Mouse (Mus musculus) heart, postnatal 10 days (tissue): ENCODE data around the gene Sbsn. TPM values are rescaled to one million over a fixed set of nuclear protein-coding genes. Genes with fewer than 3 reads are reported as not detected.
"Not testable (repeated sequence)": the region's sequence is repeated elsewhere in the genome, so short reads cannot be mapped to it uniquely, and the experiment has no call there.

Source experiments
- DNase-seq, 2 experiments: peaks; one replicate each; pipeline ENCODE4 v3.0.0; 2021
- intact Hi-C: fragments of 180-260 bp; cut with DNase I; formaldehyde crosslinking; loops from one replicate; pipeline ENCODE4 v1.15.1; 2025
- total RNA-seq, 2 experiments: library from RNA; stranded (reverse); gene quantifications; 2 replicates each; pipeline ENCODE4 v1.2.3; 2021

The Sbsn gene
- 1 to 10 TPM; 4.5 to 4.8 TPM for total RNA-seq

DNA sequence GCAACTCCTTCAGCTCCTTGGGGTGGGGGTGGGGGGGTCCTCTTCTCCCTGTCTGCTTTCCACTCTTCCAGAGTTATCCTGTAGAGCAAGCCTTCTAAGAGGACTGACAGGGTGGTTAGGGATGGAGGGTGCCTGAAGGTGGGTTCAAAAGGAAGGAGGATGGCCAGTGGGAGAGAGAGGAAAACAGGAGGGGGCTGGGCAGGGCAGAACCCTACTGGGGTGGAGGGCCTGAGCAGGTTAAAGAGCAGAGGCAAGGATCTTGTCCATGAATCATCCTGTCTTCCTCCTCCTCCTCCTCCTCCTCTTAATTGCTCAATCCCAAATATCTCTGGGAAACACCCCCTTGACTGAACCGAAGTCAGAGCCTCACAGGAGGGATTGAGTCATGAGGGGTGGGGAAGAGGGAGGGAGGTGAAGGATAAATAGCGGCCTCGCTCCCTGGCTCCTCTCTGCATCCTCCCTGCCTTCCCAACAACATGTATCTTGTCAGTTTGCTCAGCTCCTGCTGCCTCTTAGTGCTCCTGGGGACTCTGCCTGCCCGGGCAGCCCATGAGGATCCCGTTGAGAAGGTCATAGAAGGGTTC, at the start of gene Sbsn:
Gene Sbsn (plus strand): TSS at position 386 of the 584 bp plus-strand sequence.
- intact Hi-C loops, result no loop called here
- no peak for DNase-seq

DNA sequence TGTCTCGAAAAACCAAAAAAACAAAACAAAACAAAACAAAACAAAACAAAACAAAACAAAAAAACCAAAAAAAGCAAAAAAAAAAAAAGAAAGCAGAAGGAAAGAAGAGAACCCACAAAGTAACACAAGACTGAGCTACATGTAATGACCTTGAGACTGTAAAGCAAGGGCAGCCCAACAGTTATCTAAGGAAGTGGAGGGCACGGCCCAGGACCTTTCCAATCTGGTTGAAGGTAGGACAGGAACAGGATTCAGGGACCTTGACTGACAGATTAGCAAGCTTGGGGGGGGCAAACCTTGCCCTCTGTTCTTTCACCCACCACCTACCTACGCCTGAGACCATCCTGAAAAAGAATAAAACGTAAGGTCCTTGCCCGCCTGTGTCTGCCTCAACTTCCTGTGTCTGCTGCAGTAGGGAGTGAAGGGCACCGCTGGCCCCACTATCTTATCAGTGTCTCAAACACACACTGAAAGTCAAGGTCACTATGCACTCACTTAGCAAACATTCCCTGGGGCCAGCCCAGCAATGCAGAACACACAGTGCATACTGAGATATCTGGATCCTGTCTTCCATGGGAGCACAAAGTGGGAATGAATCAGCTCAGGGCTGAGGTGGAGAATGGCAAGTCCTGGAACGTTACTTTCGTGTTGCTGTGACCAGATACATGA, 44.9 kb upstream of the Sbsn start:
- intact Hi-C loops, result no loop called here
- peak; percentile 34 to 50 for DNase-seq

DNA sequence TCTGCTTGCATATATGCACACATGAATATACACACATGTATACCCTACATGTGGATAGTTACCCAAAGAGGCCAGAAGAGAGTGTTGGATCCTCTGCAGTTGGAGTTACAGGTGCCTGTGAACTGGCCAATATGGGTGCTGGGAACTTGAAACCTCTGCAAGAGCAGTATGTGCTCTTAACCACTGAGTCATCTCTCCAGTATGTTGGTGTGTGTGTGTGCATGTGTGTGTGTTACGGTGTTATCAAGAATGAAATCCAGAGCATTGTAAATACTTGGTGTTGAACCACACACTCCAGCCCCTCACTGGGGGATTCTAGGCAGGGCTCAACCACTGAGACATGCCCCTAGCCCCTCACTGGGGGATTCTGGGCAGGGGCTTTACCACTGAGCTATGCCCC, 43.8 kb upstream of the Sbsn start:
- DNase-seq, result no peak
- intact Hi-C loops, result no loop called here

DNA sequence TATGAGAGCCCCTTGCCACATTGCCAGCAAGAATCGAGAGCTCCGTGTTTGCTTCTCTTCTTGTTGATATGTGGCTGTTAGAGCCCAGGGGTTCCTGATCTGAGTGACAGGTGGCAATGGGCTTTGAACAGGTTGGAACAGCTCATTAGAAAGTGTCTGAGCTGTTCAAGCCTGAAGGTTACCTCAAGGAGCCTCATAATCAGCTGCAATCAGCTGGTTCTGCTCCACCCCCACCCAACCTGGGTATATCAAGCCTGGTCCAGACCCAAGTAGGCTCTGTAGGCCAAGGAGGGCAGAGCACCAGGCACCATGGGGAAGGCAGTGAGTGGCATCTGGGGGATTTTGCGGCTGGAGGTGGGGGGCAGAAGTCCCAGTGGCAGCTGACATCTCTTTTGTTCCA, 39.3 kb upstream of the Sbsn start, which contains the start of gene Atp4a:
Gene Atp4a (plus strand): TSS at position 268 of the 400 bp plus-strand sequence.
- DNase-seq, result no peak
- intact Hi-C loops, result no loop called here

DNA sequence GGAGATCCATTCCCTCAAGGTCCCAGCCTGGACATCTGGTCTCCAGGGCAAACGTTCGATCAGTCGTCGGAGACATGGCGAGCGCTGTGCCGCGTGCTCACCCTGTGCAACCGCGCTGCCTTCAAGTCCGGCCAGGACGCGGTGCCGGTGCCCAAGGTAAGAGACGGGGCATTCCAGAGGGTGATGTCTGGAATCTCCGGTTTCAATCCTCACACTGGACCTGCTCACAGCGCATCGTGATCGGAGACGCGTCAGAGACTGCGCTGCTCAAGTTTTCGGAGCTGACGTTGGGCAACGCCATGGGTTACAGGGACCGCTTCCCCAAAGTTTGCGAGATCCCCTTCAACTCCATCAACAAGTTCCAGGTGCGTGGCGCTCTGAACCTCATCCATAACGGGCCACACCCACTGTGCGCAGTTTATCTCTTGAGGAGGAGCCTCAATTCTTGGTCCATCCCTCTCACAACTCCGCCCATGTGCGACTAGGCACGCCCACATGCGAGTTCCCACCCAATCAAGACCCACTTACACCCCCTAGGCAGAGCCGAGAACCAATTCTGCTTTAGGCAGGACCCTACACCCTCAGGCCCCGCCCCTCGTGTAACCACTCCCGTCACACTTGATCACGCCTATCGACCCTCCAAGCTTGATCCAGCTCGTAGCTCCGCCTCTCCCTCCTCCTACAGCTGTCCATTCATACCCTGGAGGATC, 34.1 kb upstream of the Sbsn start:
- DNase-seq, result peak; percentile 40 to 51
- intact Hi-C loops, result no loop called here

DNA sequence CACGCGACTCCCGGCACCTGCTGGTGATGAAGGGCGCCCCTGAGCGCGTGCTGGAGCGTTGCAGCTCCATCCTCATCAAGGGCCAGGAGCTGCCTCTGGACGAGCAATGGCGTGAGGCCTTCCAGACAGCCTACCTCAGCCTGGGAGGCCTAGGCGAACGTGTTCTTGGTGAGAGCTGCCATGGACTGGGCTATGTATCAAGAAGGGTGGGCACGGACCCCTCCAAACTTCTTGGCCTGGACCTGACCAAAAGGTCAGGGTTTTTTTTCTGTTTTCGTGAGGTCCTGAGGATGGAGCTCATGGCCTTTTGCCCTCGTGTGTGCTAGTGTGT, 33.6 kb upstream of the Sbsn start:
- intact Hi-C loops, result no loop called here
- DNase-seq, result no peak

DNA sequence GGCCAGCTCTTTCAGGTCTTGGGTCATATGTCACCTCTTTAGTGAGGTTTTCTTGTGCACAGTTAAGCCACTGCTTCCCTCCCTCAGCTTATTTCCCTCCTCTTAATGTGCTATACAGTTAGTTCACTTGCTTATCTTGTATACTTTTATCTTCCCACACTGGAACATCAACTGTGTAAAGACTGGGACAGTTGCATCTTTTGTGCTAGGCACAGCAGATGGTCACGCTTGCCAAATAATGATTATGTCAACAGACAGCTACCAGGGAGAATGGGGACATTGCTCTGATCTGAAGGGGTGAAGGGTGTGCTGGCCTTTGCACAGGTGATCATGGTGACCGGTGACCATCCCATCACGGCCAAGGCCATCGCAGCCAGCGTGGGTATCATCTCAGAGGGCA, 31.6 kb upstream of the Sbsn start:
- intact Hi-C loops, result no loop called here
- DNase-seq, result no peak

DNA sequence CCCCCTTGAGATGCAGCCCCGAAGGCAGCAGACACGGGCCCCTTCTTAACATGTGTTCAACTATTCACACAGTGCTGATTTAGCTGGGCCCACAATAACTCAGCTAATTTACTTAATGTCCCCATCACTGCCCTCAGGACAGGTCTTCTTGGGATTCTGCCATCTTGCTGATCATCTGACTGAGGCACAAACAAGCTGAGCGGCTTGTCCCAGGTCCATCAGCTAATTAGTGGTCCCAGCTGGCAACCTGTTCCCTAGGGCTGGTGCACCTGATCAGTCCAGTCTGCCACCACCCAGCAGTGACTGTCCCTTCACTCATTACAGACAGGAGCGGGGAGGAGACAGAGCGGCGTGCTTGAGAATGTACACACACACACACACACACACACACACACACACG, 30.0 kb upstream of the Sbsn start:
- DNase-seq, result no peak
- intact Hi-C loops, result no loop called here

DNA sequence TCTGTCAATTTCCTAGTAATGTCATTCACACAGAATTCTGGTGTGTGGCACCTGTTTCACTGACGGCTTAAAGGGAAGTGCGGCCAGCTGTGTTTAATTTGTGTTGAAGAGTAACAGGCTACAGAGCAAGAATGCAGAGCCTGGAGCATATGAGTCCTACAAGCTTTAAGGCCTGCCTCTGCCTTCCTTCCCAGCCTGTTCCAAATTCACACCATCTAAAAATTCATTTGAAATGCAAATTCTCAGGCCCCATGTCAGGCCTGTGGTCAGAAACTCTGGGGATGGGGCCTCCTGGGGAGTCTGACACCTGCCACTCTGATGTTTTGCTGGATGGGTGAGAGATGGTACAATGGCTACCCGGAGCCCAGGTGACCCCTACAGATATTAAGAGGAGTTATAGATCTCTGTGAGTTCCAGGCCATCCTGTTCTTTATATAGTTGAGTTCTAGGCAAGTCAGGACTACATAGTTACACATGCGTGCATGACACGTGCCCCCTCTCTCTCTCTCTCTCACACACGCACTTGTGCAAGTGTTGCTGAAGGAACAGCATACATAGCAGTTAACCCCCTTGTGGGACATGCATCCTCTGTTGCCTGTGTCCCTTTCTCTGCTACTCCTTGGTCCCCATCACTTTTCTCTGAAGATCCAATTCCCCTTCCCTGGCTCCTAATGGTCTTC, 27.9 kb upstream of the Sbsn start:
- DNase-seq, result no peak
- intact Hi-C loops, result no loop called here

DNA sequence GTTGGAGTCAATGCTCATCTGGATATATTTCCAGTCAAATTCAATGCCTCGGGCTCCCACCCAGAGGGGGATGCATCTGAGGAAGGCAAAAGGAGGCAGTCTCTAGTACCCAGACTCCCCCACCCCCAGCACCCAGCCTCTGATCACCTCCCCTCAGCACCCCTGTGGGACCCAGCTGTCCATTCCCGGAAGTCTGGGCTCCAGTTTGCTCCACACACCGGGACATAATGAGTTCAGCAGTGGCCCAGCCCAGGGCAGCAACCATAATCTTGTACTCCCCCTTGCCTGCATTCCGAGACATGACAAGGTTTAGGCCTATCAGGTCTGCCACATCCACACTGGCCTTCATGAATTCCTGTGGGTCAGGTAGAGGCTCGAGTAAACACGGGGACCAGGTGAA, 23.1 kb upstream of the Sbsn start:
- intact Hi-C loops, result loop anchor here (5.0 kb wide), 1 partner anchor 61 kb away; no protein-coding TSS in a partner anchor
- DNase-seq, result no peak

DNA sequence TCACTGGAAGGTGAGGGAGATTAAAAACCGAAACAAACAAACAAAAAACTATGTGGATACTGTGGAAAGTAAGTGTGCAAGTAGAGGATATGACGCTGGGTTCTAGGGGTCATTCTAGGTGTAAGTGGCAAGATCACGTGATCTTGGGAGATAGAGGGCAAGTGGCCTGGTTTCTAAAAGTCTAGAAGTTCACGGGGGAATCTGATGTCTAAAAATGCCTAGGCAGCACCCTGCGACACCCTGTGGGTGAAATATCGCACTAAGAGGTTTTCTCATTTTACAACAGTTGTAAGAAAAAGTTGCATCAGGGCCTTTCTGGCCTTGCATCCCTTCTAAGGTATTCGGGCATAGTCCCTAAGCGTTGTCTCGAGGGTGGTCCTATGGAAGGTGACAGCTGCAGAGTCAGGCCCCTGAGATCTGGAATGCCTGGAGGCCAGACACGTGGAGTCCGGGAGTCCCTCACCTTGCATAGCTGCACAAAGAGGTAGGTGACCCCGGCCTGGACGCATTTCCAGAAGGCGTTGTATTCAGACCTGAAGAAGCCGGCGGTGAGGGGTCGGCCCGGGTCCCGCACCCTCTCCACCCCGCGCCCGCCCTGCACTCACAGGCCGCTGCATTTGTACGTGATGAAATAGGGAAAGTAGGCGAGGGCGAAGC, 22.4 kb upstream of the Sbsn start:
- intact Hi-C loops, result loop anchor here (1.0 to 5.0 kb wide), 3 partner anchors 62 to 140 kb away; partner anchors contain the start of gene Rbm42
- no peak for DNase-seq

DNA sequence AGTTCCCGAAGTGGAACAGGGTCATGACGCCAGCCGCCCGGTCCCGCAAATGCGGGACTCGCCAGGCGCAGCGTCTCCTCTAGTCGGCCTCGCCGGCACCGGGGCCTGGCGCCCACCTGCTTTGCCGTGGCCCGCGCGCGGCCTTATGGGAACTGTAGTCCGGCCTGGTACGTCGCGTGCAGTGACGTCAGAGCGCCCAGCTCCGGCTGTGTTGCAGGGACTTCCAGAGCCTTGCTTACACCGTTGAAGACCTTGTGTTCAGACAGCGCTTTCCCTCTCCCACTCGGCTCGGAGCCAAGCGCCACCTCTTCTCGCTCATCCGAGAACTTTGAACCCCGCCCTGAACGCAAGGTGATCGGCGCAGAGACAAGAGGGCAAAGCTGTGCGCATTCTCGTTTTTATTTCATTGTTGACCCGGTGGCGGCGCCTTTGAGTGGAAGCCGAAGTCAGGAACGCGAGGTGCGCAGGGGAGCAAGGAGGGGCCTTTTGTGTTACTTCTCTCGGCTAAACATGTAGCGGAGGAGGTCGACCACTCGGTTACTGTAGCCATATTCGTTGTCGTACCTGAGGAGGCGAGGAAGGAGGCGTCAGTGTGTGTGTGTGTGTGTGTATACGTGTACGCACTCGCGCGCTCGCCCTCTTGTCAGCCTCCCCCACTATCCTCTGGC, 21.7 kb upstream of the Sbsn start, which contains the start of gene Tmem147:
Gene Tmem147 (minus strand): TSS at position 145 of the 668 bp plus-strand sequence.
- intact Hi-C loops, result loop anchor here (1.0 to 5.0 kb wide), 3 partner anchors 62 to 140 kb away; partner anchors contain the start of gene Rbm42

DNA sequence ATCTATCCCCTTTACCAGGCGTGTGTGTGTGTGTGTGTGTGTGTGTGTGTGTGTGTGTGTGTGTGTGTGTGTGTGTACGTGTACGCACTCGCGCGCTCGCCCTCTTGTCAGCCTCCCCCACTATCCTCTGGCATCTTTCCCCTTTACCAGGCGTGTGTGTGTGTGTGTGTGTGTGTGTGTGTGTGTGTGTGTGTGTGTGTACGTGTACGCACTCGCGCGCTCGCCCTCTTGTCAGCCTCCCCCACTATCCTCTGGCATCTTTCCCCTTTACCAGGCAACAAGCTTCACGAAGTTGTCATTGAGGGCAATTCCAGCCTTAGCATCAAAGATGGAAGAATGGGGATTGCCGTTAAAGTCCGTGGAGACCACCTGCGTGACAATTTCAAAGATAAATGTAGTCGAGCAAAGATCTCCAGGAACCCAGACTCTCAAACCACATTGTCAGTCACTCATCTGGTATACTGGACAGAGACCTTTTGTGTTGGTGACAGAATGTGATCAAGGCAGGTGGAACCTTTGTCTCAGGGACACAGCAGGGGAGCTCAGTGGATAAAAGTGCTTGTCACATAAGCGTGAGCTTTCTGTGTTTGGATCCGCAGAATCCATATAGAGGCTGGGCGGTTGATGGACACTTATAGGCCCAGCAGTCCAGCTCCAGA, 21.1 kb upstream of the Sbsn start:
- DNase-seq, result peak; percentile 21 to 23
- intact Hi-C loops, result not testable (repeated sequence)

More for the DNA sequence above, 21.7 kb upstream of the Sbsn start, which contains the start of gene Tmem147:
- peak; percentile 97 for DNase-seq

DNA sequence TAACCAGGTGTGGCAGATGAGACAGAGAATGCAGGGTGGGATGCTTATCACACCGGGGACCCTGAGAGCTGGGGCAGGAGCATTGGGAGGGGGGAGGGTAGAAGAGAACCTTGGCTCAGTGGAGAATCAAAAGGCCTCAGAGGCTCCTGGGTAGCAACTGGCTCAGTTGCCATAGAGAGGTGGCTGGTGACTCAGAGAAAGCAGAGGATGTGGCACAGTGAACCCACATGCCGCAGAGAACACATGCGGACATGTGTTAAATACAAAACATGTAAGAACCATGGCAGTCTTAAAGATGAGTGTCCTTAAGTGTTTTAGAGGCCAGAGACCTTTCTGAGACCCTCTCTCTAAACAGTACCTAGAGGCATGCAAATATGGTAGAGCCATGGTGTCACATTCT, 15.1 kb upstream of the Sbsn start:
- intact Hi-C loops, result no loop called here
- no peak for DNase-seq

DNA sequence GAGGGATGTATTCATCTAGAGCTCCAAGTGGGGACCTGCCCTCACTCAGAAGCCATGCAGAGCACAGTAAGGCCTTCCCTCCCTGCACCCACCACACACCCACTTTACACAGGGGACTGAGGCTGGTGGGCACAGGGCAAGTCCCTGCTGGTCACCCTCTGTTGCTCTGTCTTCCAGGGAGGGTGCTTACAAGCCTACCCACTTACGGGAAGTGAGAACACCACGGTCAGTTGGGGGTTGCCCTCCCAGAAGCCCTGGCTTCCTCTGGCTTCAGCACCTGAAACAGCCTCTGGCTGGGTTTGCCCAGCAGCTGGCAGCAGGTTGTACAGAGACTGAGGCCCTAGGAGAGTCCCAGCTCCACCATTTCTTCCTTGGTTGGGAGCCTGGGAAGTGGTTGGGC, 8.7 kb upstream of the Sbsn start:
- intact Hi-C loops, result not testable (repeated sequence)

DNA sequence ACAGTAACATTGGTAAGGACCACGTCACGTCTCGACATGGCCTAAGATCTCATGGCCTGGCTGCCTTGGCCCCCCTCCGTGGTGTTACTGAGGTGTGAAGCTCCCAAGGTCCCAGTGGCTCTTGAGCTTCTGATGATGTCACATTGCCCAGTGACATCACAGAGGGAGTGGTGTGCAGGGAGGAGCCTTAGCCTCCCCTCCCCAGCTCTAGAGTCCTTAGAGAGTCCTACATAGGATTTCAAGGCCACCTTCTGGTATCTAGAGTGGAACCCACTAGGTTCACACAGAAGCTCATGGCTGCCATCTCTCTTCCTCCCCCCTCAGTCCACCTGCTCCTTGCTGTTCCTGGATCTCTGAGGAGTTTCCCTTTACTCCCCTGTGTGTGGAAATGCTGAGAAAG, 7.7 kb upstream of the Sbsn start, which contains the start of gene Gapdhs:
Gene Gapdhs (minus strand): TSS at position 65 of the 400 bp plus-strand sequence.
- intact Hi-C loops, DNase-seq: not testable (repeated sequence)

More for the DNA sequence above, 8.7 kb upstream of the Sbsn start:
- DNase-seq, result not testable (repeated sequence)

DNA sequence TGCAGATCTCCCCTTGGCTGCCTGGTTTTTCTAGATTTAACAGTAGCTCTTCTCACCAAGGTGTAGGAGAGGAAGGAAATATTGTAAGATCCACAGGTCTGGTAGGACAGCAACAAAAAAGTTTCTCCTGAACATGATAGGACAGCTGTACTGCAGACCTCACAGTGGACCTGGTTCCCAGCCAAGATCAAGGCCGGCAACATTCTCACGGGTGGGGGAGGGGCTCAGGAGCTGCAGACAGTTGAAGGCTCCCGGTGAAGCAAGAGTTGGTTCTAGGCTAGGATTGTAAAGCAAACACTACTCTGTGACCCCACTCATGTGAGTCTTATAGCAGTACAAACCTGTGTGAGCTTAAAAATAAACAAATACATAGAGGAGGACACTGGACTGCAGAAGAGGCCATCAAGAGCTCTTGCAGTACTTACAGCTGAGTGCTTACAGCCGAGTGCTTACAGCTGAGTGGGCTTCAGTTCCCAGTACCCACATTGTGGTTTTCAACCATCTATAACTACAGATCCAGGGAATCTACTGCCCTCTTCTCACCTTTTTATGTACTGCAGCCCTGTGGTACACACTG, 7.2 kb upstream of the Sbsn start:
- intact Hi-C loops, result no loop called here
- DNase-seq, result peak; percentile 59 to 68

DNA sequence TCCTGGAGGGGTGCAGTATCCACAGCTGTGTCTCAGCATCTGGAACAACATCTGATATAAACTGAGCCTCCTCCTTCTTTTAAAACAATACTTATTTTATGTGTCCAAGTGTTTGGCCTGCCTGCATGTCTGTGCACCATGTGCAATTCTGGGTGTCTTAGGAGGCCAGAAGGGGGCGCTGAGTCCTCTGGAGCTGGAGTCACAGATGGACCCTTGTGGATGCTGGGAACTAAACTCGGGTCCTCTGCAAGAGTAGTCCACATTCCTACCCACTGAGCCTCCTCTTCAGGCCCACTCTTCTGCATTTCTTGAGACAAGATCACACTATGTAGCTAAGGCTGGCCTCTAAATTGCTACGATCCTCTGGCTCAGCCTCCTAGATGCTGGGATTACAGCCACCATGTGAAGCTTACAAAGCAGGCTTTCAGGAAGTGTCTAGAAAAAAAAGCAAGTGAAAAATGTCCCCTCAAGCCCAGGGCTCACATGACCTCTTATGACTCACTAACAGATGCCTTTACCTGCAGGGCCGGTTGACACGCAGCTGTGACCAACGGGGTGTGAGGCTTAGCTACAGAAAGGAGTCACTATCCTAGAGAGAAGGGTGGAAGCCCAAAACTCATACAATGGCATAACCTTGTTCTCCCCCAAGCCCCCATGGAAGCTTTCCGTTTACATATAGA, 3.6 kb upstream of the Sbsn start:
- intact Hi-C loops, result no loop called here
- DNase-seq, result no peak
